Mouse (Mus musculus): ENCODE measurements at regions not wholly inside any gene's neighbourhood (a gene's known extent, or its start where the extent isn't known, plus 50 kb on each side); places are given as distances from the start of the nearest gene placed in this dataset.

DNA sequence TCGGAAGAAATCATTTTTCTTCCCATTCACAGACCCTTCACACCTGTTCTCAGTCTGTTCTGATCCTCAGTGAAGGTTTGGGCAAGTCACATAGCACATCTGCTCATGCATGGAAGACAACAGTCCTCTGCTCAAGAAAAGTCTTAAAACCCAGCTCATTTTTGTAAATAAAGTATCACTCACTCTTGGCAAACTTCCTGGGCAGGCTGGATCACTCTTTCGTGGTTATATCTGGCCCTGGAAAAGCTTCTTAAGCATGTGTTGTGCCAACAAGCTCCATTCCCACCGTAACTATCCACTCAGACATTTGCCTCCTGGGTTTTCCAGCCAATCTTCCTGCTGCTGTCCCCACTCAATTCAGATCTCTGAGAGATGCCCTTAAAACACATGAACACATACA is 103.2 kb upstream of the Cep85l start:
- WGBS = 85% methylated on average over 3 of the region's 3 CpGs
- no peaks in the 10 kb centered on the region for H3K27me3 ChIP-seq (ENCODE audit: control insufficient read depth, insufficient read depth, low read length)
- no peak for ATAC-seq (ENCODE audit: low FRiP score)

GRCm38 (mm10) chr10:53470200-53470599 is 90.5 kb upstream of the Cep85l start:
- no peak for ATAC-seq (ENCODE audit: low FRiP score)
- 89% methylated on average over 3 of the region's 3 CpGs for WGBS
- H3K36me3 ChIP-seq (ENCODE audit: control insufficient read depth, insufficient read depth, low read length) = no peaks in the 10 kb centered on the region

More for the DNA sequence above, 103.2 kb upstream of the Cep85l start:
- Histone ChIP-seq H3K4me2 (replicated peaks; ENCODE audit: low read depth, low read length) (no peak overlapping the region), H3K36me3 (ENCODE audit: control insufficient read depth, insufficient read depth, low read length) (no peaks in the 10 kb centered on the region), H3K9me3 (ENCODE audit: control insufficient read depth, low read length) (no peaks in the 10 kb centered on the region), H3K9ac (ENCODE audit: low read depth, low read length) (no peak overlapping the region), H3K4me1 (replicated peaks; ENCODE audit: control insufficient read depth, insufficient read depth, low read length) (no peaks in the 10 kb centered on the region), H3K4me3 (ENCODE audit: low read depth, low read length) (no peak overlapping the region), H3K27ac (ENCODE audit: low read depth, low read length) (no peak overlapping the region)
- no peak for DNase-seq (ENCODE audit: low spot score)

DNA sequence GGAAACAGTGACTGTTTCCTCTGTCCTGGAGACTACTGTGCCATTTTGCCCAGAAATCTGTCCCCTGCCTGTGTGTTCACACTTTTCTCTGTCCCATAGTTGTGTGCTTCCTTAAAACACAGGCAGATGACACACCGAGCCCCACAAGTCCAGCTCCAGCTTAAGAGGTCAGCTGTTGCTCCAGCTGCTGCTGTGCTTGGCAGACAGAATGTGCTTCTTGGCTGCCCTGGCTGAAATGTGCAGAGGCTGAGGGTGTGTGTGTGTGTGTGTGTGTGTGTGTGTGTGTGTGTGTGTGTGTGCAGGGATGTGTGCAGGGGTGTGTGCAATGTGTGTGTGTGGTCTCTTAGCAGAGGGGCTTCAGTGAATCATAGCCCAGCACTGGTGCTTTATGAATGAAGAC is 89.9 kb upstream of the Cep85l start:
- no peaks in the 10 kb centered on the region for H3K27me3 ChIP-seq (ENCODE audit: control insufficient read depth, insufficient read depth, low read length)
- peaks cover 2% of the 10 kb centered on the region; the same call in 1 of the 2 replicates for H3K9me3 ChIP-seq (ENCODE audit: control insufficient read depth, low read length)
- WGBS = 83% methylated on average over 1 of the region's 1 CpGs
- no peak overlapping the region for H3K27ac ChIP-seq (ENCODE audit: low read depth, low read length)
- DNase-seq (ENCODE audit: low spot score) (no peak), ATAC-seq (ENCODE audit: low FRiP score) (no peak)
- H3K4me1 ChIP-seq (replicated peaks; ENCODE audit: control insufficient read depth, insufficient read depth, low read length) = no peaks in the 10 kb centered on the region
- no peak overlapping the region for H3K4me2 ChIP-seq (replicated peaks; ENCODE audit: low read depth, low read length)
- no peaks in the 10 kb centered on the region for H3K36me3 ChIP-seq (ENCODE audit: control insufficient read depth, insufficient read depth, low read length)
- H3K9ac ChIP-seq (ENCODE audit: low read depth, low read length) = no peak overlapping the region
- no peak overlapping the region for H3K4me3 ChIP-seq (ENCODE audit: low read depth, low read length)

More at GRCm38 (mm10) chr10:53470200-53470599, 90.5 kb upstream of the Cep85l start:
- Histone ChIP-seq H3K27ac (ENCODE audit: low read depth, low read length) (no peak overlapping the region), H3K4me2 (replicated peaks; ENCODE audit: low read depth, low read length) (no peak overlapping the region), H3K27me3 (ENCODE audit: control insufficient read depth, insufficient read depth, low read length) (no peaks in the 10 kb centered on the region), H3K4me1 (replicated peaks; ENCODE audit: control insufficient read depth, insufficient read depth, low read length) (no peaks in the 10 kb centered on the region), H3K9me3 (ENCODE audit: control insufficient read depth, low read length) (peaks cover 2% of the 10 kb centered on the region; the same call in 1 of the 2 replicates), H3K9ac (ENCODE audit: low read depth, low read length) (no peak overlapping the region), H3K4me3 (ENCODE audit: low read depth, low read length) (no peak overlapping the region)
- DNase-seq (ENCODE audit: low spot score) = no peak

GRCm38 (mm10) chr10:53468293-53468545 is 88.5 kb upstream of the Cep85l start:
- WGBS = 93% methylated on average over 3 of the region's 3 CpGs
- ATAC-seq (ENCODE audit: low FRiP score) (no peak), DNase-seq (ENCODE audit: low spot score) (no peak)

GRCm38 (mm10) chr10:53467472-53468292 is 87.9 kb upstream of the Cep85l start:
- no peak for ATAC-seq (ENCODE audit: low FRiP score)
- Histone ChIP-seq H3K4me3 (ENCODE audit: low read depth, low read length) (no peak overlapping the region), H3K4me1 (replicated peaks; ENCODE audit: control insufficient read depth, insufficient read depth, low read length) (peaks cover 4% of the 10 kb centered on the region; the same call in 1 of the 2 replicates), H3K4me2 (replicated peaks; ENCODE audit: low read depth, low read length) (no peak overlapping the region), H3K27me3 (ENCODE audit: control insufficient read depth, insufficient read depth, low read length) (no peaks in the 10 kb centered on the region), H3K9ac (ENCODE audit: low read depth, low read length) (no peak overlapping the region), H3K9me3 (ENCODE audit: control insufficient read depth, low read length) (peaks cover 2% of the 10 kb centered on the region; the same call in 1 of the 2 replicates), H3K27ac (ENCODE audit: low read depth, low read length) (no peak overlapping the region), H3K36me3 (ENCODE audit: control insufficient read depth, insufficient read depth, low read length) (no peaks in the 10 kb centered on the region)
- DNase-seq (ENCODE audit: low spot score) = no peak
- 77% methylated on average over 3 of the region's 3 CpGs for WGBS

More at GRCm38 (mm10) chr10:53468293-53468545, 88.5 kb upstream of the Cep85l start:
- no peak overlapping the region for H3K4me3 ChIP-seq (ENCODE audit: low read depth, low read length)
- H3K9me3 ChIP-seq (ENCODE audit: control insufficient read depth, low read length) = peaks cover 2% of the 10 kb centered on the region; the same call in 1 of the 2 replicates
- H3K36me3 ChIP-seq (ENCODE audit: control insufficient read depth, insufficient read depth, low read length) = no peaks in the 10 kb centered on the region
- H3K4me2 ChIP-seq (replicated peaks; ENCODE audit: low read depth, low read length) = no peak overlapping the region
- H3K4me1 ChIP-seq (replicated peaks; ENCODE audit: control insufficient read depth, insufficient read depth, low read length) = peaks cover 4% of the 10 kb centered on the region; the same call in 1 of the 2 replicates
- H3K9ac ChIP-seq (ENCODE audit: low read depth, low read length) = no peak overlapping the region
- H3K27ac ChIP-seq (ENCODE audit: low read depth, low read length) = no peak overlapping the region
- H3K27me3 ChIP-seq (ENCODE audit: control insufficient read depth, insufficient read depth, low read length) = no peaks in the 10 kb centered on the region

DNA sequence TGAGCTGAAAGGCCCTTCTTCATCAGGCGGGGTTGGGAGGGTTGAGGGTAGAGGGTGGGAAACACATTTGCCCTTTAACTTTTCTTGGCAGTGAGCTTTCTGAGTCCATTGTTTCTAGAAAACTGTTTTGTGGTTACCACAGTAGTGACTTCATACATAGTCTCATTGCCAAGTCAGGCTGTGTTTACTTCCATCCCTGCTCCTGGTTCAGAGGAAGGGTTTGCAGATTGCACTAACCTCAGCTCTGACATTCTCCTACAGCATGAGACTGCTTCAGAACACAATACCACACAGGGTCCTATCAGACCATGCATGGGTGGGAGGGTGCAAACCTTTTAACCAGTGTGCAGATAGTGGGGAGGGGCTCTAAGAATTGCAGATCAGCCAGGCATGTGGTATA is 87.1 kb upstream of the Cep85l start:
- Histone ChIP-seq H3K27me3 (ENCODE audit: control insufficient read depth, insufficient read depth, low read length) (no peaks in the 10 kb centered on the region), H3K9me3 (ENCODE audit: control insufficient read depth, low read length) (no peaks in the 10 kb centered on the region), H3K4me1 (replicated peaks; ENCODE audit: control insufficient read depth, insufficient read depth, low read length) (peaks cover 4% of the 10 kb centered on the region; the same call in 1 of the 2 replicates), H3K27ac (ENCODE audit: low read depth, low read length) (no peak overlapping the region), H3K4me2 (replicated peaks; ENCODE audit: low read depth, low read length) (no peak overlapping the region), H3K9ac (ENCODE audit: low read depth, low read length) (no peak overlapping the region), H3K4me3 (ENCODE audit: low read depth, low read length) (no peak overlapping the region), H3K36me3 (ENCODE audit: control insufficient read depth, insufficient read depth, low read length) (no peaks in the 10 kb centered on the region)
- no peak for DNase-seq (ENCODE audit: low spot score)
- 90% methylated on average over 1 of the region's 1 CpGs for WGBS
- no peak; the same call in 1 of the 2 replicates for ATAC-seq (ENCODE audit: low FRiP score)

DNA sequence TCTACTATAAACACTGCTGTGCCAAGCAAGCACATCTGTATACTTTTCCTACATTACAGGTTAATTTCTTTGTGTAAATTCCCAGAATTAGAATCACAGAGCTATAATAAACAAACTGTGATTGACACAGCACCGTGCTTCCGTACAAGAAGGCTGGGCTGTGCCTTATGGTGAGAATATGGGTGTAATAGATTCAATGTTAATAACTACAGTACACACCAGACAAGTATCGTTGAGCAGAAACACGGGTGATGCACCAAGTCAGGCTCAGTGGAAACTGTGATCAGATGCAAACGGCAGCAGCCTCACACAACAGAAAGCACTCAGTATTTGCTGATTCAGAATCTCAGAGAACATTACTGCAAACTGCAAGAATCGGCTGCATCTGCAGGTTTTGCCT is 86.5 kb upstream of the Cep85l start:
- ATAC-seq (ENCODE audit: low FRiP score) (no peak), DNase-seq (ENCODE audit: low spot score) (no peak)
- no peak overlapping the region for H3K9ac ChIP-seq (ENCODE audit: low read depth, low read length)

GRCm38 (mm10) chr10:53464581-53464980 is 84.8 kb upstream of the Cep85l start:
- DNase-seq (ENCODE audit: low spot score) (no peak), ATAC-seq (ENCODE audit: low FRiP score) (no peak)
- Histone ChIP-seq H3K27me3 (ENCODE audit: control insufficient read depth, insufficient read depth, low read length) (no peaks in the 10 kb centered on the region), H3K4me3 (ENCODE audit: low read depth, low read length) (no peak overlapping the region), H3K9ac (ENCODE audit: low read depth, low read length) (no peak overlapping the region), H3K9me3 (ENCODE audit: control insufficient read depth, low read length) (no peaks in the 10 kb centered on the region), H3K27ac (ENCODE audit: low read depth, low read length) (no peak overlapping the region), H3K36me3 (ENCODE audit: control insufficient read depth, insufficient read depth, low read length) (no peaks in the 10 kb centered on the region), H3K4me2 (replicated peaks; ENCODE audit: low read depth, low read length) (no peak overlapping the region), H3K4me1 (replicated peaks; ENCODE audit: control insufficient read depth, insufficient read depth, low read length) (peaks cover 4% of the 10 kb centered on the region; the same call in 1 of the 2 replicates)

More for the DNA sequence above, 86.5 kb upstream of the Cep85l start:
- WGBS = 85% methylated on average over 6 of the region's 6 CpGs
- no peaks in the 10 kb centered on the region for H3K36me3 ChIP-seq (ENCODE audit: control insufficient read depth, insufficient read depth, low read length)
- H3K27me3 ChIP-seq (ENCODE audit: control insufficient read depth, insufficient read depth, low read length) = no peaks in the 10 kb centered on the region
- H3K4me2 ChIP-seq (replicated peaks; ENCODE audit: low read depth, low read length) = no peak overlapping the region
- no peak overlapping the region for H3K4me3 ChIP-seq (ENCODE audit: low read depth, low read length)
- H3K4me1 ChIP-seq (replicated peaks; ENCODE audit: control insufficient read depth, insufficient read depth, low read length) = peaks cover 4% of the 10 kb centered on the region; the same call in 1 of the 2 replicates
- H3K9me3 ChIP-seq (ENCODE audit: control insufficient read depth, low read length) = no peaks in the 10 kb centered on the region
- H3K27ac ChIP-seq (ENCODE audit: low read depth, low read length) = no peak overlapping the region

DNA sequence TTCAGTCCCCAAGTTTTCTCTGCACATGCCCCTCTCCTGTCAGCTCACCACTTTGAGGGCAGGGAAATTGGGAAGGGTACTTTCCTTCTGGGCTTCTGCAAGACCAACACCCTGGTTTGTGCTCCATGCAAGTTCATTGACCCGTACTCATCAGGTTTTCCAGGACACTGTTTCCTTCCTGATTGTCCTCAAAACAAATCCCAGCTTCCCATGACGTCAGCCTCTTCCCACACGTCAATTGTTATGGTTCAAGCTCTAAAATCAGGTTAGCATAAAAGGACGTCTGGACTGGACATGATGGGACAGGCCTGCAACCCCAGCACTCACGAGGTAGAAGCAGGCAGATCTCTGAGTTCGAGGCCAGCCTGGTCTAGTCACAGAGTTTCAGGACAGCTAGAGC is 84.3 kb upstream of the Cep85l start:
- 49% methylated on average over 6 of the region's 6 CpGs for WGBS
- Histone ChIP-seq H3K27ac (ENCODE audit: low read depth, low read length) (no peak overlapping the region), H3K27me3 (ENCODE audit: control insufficient read depth, insufficient read depth, low read length) (no peaks in the 10 kb centered on the region), H3K4me2 (replicated peaks; ENCODE audit: low read depth, low read length) (no peak overlapping the region), H3K4me3 (ENCODE audit: low read depth, low read length) (no peak overlapping the region), H3K9ac (ENCODE audit: low read depth, low read length) (no peak overlapping the region), H3K36me3 (ENCODE audit: control insufficient read depth, insufficient read depth, low read length) (no peaks in the 10 kb centered on the region), H3K9me3 (ENCODE audit: control insufficient read depth, low read length) (no peaks in the 10 kb centered on the region), H3K4me1 (replicated peaks; ENCODE audit: control insufficient read depth, insufficient read depth, low read length) (peaks cover 4% of the 10 kb centered on the region; the same call in 1 of the 2 replicates)
- ATAC-seq (ENCODE audit: low FRiP score) (no peak), DNase-seq (ENCODE audit: low spot score) (peak; percentile 6)

Measured in hindbrain, embryonic 11.5 days (tissue).